Comparison of ENCODE assay signal across 28 mouse cellular contexts in genomic region chr12:113114856-113115538, GRCm38 (mm10). TPM values are rescaled to one million over a fixed set of nuclear protein-coding genes. Genes with fewer than 3 reads are reported as not detected.
DNase-seq lines count a peak whose midpoint lies in the region; TF ChIP-seq lines count a peak whose summit lies in the region.
"Had no signal": no experiment of that assay in that cellular context is flagged by ENCODE, and none has a peak within 500 bp of the region (broad histone marks: within the 10 kb centered on the region; RNA-seq: fewer than 3 reads in every experiment).

No protein-coding gene starts in this region.

- H3K4me1 ChIP-seq in cerebellum, adult 2 months (ENCODE audit: control insufficient read depth, insufficient read depth, low read length), result peaks cover 11% of the 10 kb centered on the region
- H3K4me1 ChIP-seq: forebrain, embryonic 10.5 days had no signal

- TF ChIP-seq POLR2A in cerebellum, adult 2 months (IDR thresholded peaks at IDR 0.05; ENCODE audit: borderline replicate concordance, insufficient read depth, low read length), result no peak

- H3K27me3 ChIP-seq in cerebellum, adult 2 months (ENCODE audit: control insufficient read depth, insufficient read depth, low read length), result no peaks in the 10 kb centered on the region
- H3K27me3 ChIP-seq: embryonic facial prominence, embryonic 15.5 days; hindbrain, embryonic 13.5 days had no signal

- 80% methylated on average over 16 of the region's 16 CpGs for WGBS in cerebellum, adult 2 months

- intact Hi-C loops in gastrocnemius, adult 2 months (cut with DNase I), result no loop called here

- no peak overlapping the region for H3K27ac ChIP-seq in cerebellum, adult 2 months (ENCODE audit: insufficient read depth, low read length)
- H3K27ac ChIP-seq in gastrocnemius, adult 2 months, result no peak overlapping the region
- H3K27ac ChIP-seq: embryonic facial prominence, embryonic 15.5 days; forebrain, embryonic 10.5 days; heart, embryonic 10.5 days; hindbrain, embryonic 13.5 days; hindbrain, postnatal 0 days had no signal

- TF ChIP-seq CTCF in cerebellum, adult 2 months (IDR thresholded peaks at IDR 0.05; ENCODE audit: borderline replicate concordance, insufficient read depth, low read depth, low read length), result 0 out of 2 replicates have a peak, but pooled peaks have one; percentile 8
- TF ChIP-seq CTCF in gastrocnemius, adult 2 months (IDR thresholded peaks at IDR 0.05), result no peak

- no peak overlapping the region for H3K4me3 ChIP-seq in cerebellum, adult 2 months (replicated peaks; ENCODE audit: insufficient read depth, low read depth, low read length)
- H3K4me3 ChIP-seq in gastrocnemius, adult 2 months, result no peak overlapping the region
- H3K4me3 ChIP-seq: embryonic facial prominence, embryonic 15.5 days; erythroblast, embryonic 14.5 days; forebrain, embryonic 10.5 days; heart, embryonic 10.5 days; hindbrain, embryonic 13.5 days had no signal

- no peak for DNase-seq in cerebellum, adult 2 months
- no peak for DNase-seq in cerebellum, adult 9-11 months
- DNase-seq in lung, postnatal 36 days, result peak; percentile 44
- no peak for DNase-seq in lung, postnatal 10 days
- DNase-seq in ZHBTc4 (ENCODE audit: low read depth, low spot score), result peak; percentile 93
- no peak for DNase-seq in ovary, postnatal 36 days (ENCODE audit: low spot score)
- no peak for DNase-seq in gastrocnemius, adult 2 months
- DNase-seq in adrenal gland, adult 8-10 months, result no peak
- DNase-seq: B cell, adult 2 months; cerebellum, adult 11 months; cerebellum, adult 9-10 months; cerebellum, postnatal 36 days; gastrocnemius, postnatal 36 days; heart, adult 11 months; heart, postnatal 10 days had no signal

RNA-seq across cellular contexts. Expression of gene Mta1, which starts 16.9 kb away (rescaled TPM):
- 60.4 and 61.4 TPM in 2 replicates for polyA plus RNA-seq in cerebellum, adult 2 months (2012; rRNA removed)
- total RNA-seq in gastrocnemius, adult 2 months (2021), result 10 to 100 TPM; 36.2 to 41.5 TPM
- 10 to 100 TPM; 81.8 to 92.8 (median 86.8) TPM for total RNA-seq in adrenal gland, adult 8-10 months (2022)

RNA-seq across cellular contexts. Expression of gene Crip2, which starts 25.0 kb away (rescaled TPM):
- 66.2 and 67.0 TPM in 2 replicates for polyA plus RNA-seq in cerebellum, adult 2 months (2012; rRNA removed)
- total RNA-seq in gastrocnemius, adult 2 months (2021), result 10 to 100 TPM; 32.4 to 41.1 TPM
- total RNA-seq in adrenal gland, adult 8-10 months (2022), result 10 to 100 TPM; 46.7 to 65.5 (median 58.4) TPM

RNA-seq across cellular contexts. Expression of gene Crip1, which starts 31.1 kb away (rescaled TPM):
- 44.5 and 55.5 TPM in 2 replicates for polyA plus RNA-seq in cerebellum, adult 2 months (2012; rRNA removed)
- total RNA-seq in gastrocnemius, adult 2 months (2021), result 100 to 1,000 TPM in 1 of 2 experiments, 10 to 100 TPM in 1; 71.2 to 113 TPM
- 10 to 100 TPM; 55.3 to 90.7 (median 59.7) TPM for total RNA-seq in adrenal gland, adult 8-10 months (2022)

RNA-seq across cellular contexts. Expression of gene Tex22, which starts 40.7 kb away (rescaled TPM):
- 0.25 and 0.30 TPM in 2 replicates for polyA plus RNA-seq in cerebellum, adult 2 months (2012; rRNA removed)
- not detected for total RNA-seq in gastrocnemius, adult 2 months (2021)
- total RNA-seq in adrenal gland, adult 8-10 months (2022), result under 1 TPM in 3 of 4 experiments, not detected in 1; 0.38 to 0.65 (median 0.62) TPM
- total RNA-seq: gastrocnemius, adult 8-10 months; hematopoietic stem cell, adult 5-6 weeks had no signal
- polyA plus RNA-seq: CD4-positive, CD25-positive, alpha-beta regulatory T cell, adult 4 months; embryonic facial prominence, embryonic 15.5 days; erythroblast, embryonic 14.5 days; forebrain, embryonic 10.5 days; forebrain, embryonic 14.5 days; G1E; heart, embryonic 10.5 days; heart, embryonic 14.5 days; hindbrain, embryonic 13.5 days; hindbrain, postnatal 0 days; intestine, embryonic 14.5 days had no signal

RNA-seq across cellular contexts. Expression of gene Tedc1, which starts 41.2 kb away (rescaled TPM):
- polyA plus RNA-seq in cerebellum, adult 2 months (2012; rRNA removed), result 1.1 and 1.6 TPM in 2 replicates
- not detected for total RNA-seq in gastrocnemius, adult 2 months (2021)
- 1 to 10 TPM in 3 of 4 experiments, under 1 TPM in 1; 0.87 to 1.8 (median 1.5) TPM for total RNA-seq in adrenal gland, adult 8-10 months (2022)

Comparison
In these comparisons a context has a peak if more than half of its experiments do, and no peak if none do; other contexts are left out.
1. DNase-seq: peak in lung, postnatal 36 days (single experiment) and ZHBTc4 (single experiment); none in cerebellum, adult 2 months (0 of 2), cerebellum, adult 9-11 months (single experiment), lung, postnatal 10 days (single experiment), ovary, postnatal 36 days (single experiment), gastrocnemius, adult 2 months (single experiment) and adrenal gland, adult 8-10 months (single experiment).